Mouse (Mus musculus) cortical plate, adult 2 months (tissue): ENCODE data around the gene Klhdc4.

Source experiments
- CTCF ChIP-seq: fragments of 200-500 bp; IDR thresholded peaks from 2 replicates; pipeline ENCODE4 v1.5.1; 2011; ENCODE audit warnings: mild to moderate bottlenecking, control low read depth, low read length; ENCODE audit not compliant: insufficient read depth; ENCODE audit errors: extremely low read depth
- POLR2A ChIP-seq: fragments of 200-500 bp; IDR thresholded peaks from 2 replicates; pipeline ENCODE4 v1.6.1; 2011; ENCODE audit warnings: mild to moderate bottlenecking, low read length, control low read depth; ENCODE audit not compliant: insufficient read depth; ENCODE audit errors: extremely low read depth

DNA sequence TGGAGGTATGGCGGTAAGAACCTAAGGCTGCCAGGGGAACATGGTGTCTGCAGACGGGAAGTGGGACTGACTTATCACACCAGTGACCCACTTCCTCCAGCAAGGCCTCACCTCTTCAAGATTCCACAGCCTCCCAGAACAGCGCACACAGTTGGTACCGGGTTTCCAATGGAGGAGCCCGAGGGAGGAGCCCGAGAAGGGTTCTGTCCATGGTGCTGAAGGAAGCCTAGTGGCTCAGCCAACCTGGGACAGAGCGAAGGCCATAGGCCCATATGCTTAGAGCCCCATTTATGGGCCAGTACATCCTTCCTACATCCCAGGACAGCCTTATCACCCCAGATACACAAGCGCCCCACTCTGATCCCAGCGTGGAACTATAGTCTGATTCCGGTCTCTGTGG, 67.9 kb downstream of the Klhdc4 start:
- no peak for TF ChIP-seq CTCF
- no peak for TF ChIP-seq POLR2A
